Mouse (Mus musculus) intestine, embryonic 16.5 days (tissue): ENCODE data around the gene Msl3. TPM values are rescaled to one million over a fixed set of nuclear protein-coding genes. Genes with fewer than 3 reads are reported as not detected.
A peak's percentile ranks its signal among the peaks of the same experiment; 100 is the strongest.

Source experiments
- ATAC-seq: fragments of 200-750 bp; cut with Nextera tagmentation; 2 replicates; pipeline ENCODE4 v1.8.0; 2017; ENCODE audit warnings: moderate TSS enrichment, moderate library complexity
- H3K27ac ChIP-seq: fragments of 300-500 bp; sonication (generic); 2 replicates; pipeline ENCODE4 v1.5.1; 2014; ENCODE audit warnings: mild to moderate bottlenecking, low read length
- H3K27me3 ChIP-seq: fragments of 300-500 bp; sonication (generic); replicated peaks from 2 replicates; pipeline ENCODE4 v1.6.1; 2014; ENCODE audit warnings: low read length, control low read depth, mixed read lengths; ENCODE audit not compliant: control insufficient read depth, insufficient read depth
- H3K36me3 ChIP-seq: fragments of 300-500 bp; sonication (generic); 2 replicates; pipeline ENCODE4 v1.6.1; 2014; ENCODE audit warnings: low read length, control low read depth; ENCODE audit not compliant: control insufficient read depth, insufficient read depth
- H3K4me1 ChIP-seq: fragments of 300-500 bp; sonication (generic); 2 replicates; pipeline ENCODE4 v1.6.1; 2014; ENCODE audit warnings: low read length, control low read depth, mixed read lengths; ENCODE audit not compliant: control insufficient read depth, insufficient read depth
- H3K4me2 ChIP-seq: fragments of 300-500 bp; sonication (generic); 2 replicates; pipeline ENCODE4 v1.6.1; 2014; ENCODE audit warnings: low read depth, low read length, control low read depth
- H3K4me3 ChIP-seq: fragments of 300-500 bp; sonication (generic); 2 replicates; pipeline ENCODE4 v1.5.1; 2014; ENCODE audit warnings: mild to moderate bottlenecking, low read length
- H3K9ac ChIP-seq: fragments of 300-500 bp; sonication (generic); 2 replicates; pipeline ENCODE4 v1.6.1; 2014; ENCODE audit warnings: low read depth, low read length
- H3K9me3 ChIP-seq: fragments of 300-500 bp; sonication (generic); 2 replicates; pipeline ENCODE4 v1.6.1; 2016; ENCODE audit warnings: low read length, control low read depth; ENCODE audit not compliant: control insufficient read depth
- WGBS: fragments of 180-500 bp; shearing (Covaris S2); extraction: QIAGEN DNeasy Blood & Tissue Kit; methylation state at CpG from one replicate; pipeline ENCODE4 v1.1.7; 2014; 5-methylcytosine and 5-hydroxymethylcytosine counted together
- polyA plus RNA-seq: library from polyadenylated mRNA; unstranded; fragments of >200 nt; fragmentation: Nextera tagmentation; extraction: Ambion mirVana; gene quantifications from 2 replicates; pipeline ENCODE4 v1.2.1, GENCODE M21; 2015

The Msl3 gene
- polyA plus RNA-seq, 1 experiment from 2014 or later = 34.6 TPM

DNA sequence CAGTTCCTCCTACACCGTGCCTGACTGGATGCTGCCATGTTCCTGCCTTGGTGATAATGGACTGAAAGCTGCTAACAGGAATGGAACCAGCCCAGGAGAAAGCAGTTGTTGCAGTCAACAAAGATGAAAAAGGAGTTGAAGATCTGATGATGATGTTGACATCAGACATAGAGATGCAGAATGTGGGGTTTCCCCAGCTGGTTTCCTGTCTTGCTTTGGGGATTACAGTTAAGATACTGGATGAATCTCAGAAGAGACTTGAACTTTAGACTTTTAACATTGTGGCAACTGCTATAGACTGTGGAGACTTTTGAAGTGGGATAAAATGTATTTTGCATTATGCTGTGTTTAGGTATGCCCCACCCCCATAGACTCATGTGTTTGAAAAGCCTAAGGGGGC is 15.9 kb downstream of the Msl3 start:
- Histone ChIP-seq H3K27ac (no peak overlapping the region), H3K36me3 (no peaks in the 10 kb centered on the region), H3K9me3 (no peaks in the 10 kb centered on the region), H3K27me3 (no peaks in the 10 kb centered on the region; the same call in 1 of the 2 replicates), H3K9ac (no peak overlapping the region), H3K4me3 (no peak overlapping the region), H3K4me2 (no peak overlapping the region), H3K4me1 (no peaks in the 10 kb centered on the region)
- no peak for ATAC-seq
- 88% methylated on average over 1 of the region's 1 CpGs for WGBS

DNA sequence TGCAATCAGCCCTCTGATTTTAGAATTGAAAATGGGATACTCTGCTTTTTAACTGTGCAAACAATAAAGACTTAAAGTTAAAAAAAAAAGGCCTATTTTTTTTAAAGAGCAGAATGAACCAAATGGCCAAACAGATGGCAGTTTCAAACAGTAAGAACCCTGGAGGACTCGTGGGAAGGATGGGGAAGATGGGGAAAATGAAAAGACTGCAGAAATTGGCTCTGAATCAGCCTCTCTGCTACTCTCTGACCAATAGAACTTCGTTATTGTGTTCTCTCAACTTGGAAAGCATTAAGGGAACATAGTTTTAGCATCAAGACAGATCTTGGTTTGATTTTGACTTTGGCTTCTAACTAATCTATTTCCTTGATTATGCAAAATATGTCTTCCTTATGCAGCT is 24.4 kb downstream of the Msl3 start:
- H3K9me3 ChIP-seq = no peaks in the 10 kb centered on the region
- WGBS = 74% methylated on average over 2 of the region's 2 CpGs
- no peaks in the 10 kb centered on the region for H3K36me3 ChIP-seq
- no peak overlapping the region for H3K4me3 ChIP-seq
- no peak overlapping the region for H3K27ac ChIP-seq
- ATAC-seq = no peak
- H3K4me1 ChIP-seq = no peaks in the 10 kb centered on the region
- no peaks in the 10 kb centered on the region for H3K27me3 ChIP-seq
- H3K4me2 ChIP-seq = no peak overlapping the region
- H3K9ac ChIP-seq = no peak overlapping the region

DNA sequence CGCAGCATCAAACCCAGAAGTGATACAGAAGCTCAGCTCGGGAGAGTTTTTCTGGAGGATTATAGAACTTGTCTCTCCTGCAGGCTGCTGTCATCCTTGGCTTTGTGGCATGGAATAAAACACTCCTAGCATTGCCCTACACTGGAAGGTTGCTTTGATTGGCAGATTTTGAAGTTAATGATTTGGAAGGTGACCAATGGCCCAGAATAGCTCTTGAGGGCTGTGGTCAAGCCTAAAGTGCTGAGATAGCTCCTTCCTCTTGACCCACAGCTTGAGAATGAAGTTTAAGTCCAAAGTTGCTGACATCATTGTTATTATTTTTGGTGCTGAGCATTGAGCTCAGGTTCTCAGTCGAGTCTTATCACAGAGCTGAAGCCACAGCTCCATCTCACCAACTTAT is 26.0 kb downstream of the Msl3 start:
- no peak for ATAC-seq
- H3K9ac ChIP-seq = no peak overlapping the region
- no peaks in the 10 kb centered on the region for H3K27me3 ChIP-seq
- no peak overlapping the region for H3K4me3 ChIP-seq
- WGBS = 77% methylated on average over 3 of the region's 3 CpGs
- no peaks in the 10 kb centered on the region for H3K36me3 ChIP-seq
- no peak overlapping the region for H3K27ac ChIP-seq
- H3K4me1 ChIP-seq = no peaks in the 10 kb centered on the region
- H3K4me2 ChIP-seq = no peak overlapping the region
- no peaks in the 10 kb centered on the region for H3K9me3 ChIP-seq

DNA sequence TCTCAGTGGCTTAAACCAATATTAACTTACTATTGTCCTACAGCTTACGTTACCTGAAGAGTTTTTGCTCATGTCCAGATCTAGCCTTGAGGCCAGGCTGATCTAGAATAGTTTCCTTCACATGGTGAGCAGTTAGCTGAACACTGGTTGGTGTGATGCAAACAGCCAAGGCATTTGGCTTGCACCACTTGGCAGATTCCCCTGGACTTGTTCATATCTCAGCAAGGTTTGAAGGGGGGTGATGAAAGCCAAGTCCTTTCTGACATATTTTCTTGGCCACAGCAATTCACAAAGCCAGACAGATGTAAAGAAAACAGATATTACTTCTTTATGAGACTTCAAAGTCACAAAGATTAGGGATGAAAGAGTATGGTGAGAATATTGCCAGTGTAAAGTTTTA is 30.2 kb downstream of the Msl3 start:
- H3K9me3 ChIP-seq = no peaks in the 10 kb centered on the region
- 85% methylated on average over 1 of the region's 1 CpGs for WGBS
- no peak for ATAC-seq
- no peaks in the 10 kb centered on the region for H3K36me3 ChIP-seq
- H3K4me2 ChIP-seq = no peak overlapping the region
- H3K4me1 ChIP-seq = no peaks in the 10 kb centered on the region
- H3K27me3 ChIP-seq = no peaks in the 10 kb centered on the region
- no peak overlapping the region for H3K9ac ChIP-seq
- H3K27ac ChIP-seq = no peak overlapping the region
- no peak overlapping the region for H3K4me3 ChIP-seq

DNA sequence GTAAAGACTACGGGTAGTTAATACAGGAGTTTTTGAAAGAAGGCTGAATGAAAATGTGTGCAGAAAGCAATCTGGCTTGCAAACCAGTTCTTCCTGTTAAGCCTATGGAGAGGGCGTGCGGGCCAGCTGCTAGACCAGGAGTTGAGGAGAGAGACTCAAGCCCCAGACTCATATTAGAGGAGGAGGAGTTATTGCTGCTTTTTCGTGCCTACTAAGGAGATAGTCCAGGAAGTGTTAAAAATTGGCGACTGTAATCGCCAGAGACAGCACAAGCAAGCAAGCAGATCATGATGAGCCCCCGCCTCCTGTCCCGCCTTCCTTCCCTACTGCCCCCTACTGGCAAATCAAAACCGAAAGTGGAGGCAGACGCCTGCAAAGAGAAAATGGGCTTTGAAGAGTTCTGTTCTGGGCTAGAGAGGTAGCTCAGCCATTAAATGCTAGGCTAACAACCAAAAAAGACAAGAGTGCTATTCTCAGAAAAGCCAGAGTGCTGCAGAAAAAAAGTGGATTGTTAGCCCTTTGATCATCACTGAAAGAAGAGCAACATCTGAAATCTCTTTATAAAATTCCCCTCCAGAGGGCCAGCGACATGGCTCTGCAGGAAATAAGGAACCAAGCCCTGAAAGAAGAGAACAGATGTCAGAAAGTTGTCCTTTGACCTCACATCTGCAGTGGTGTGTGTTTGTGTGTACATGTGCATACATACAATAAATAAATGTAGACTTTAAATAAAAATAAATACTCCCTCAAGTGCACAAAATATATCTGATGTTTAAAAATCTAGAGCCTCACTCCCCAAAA is 33.9 kb downstream of the Msl3 start:
- H3K27ac ChIP-seq = 0 out of 2 replicates have a peak overlapping the region, but pooled peaks have one; percentile 3
- H3K36me3 ChIP-seq = no peaks in the 10 kb centered on the region
- ATAC-seq = peak; percentile 90
- no peaks in the 10 kb centered on the region for H3K27me3 ChIP-seq
- H3K9me3 ChIP-seq = no peaks in the 10 kb centered on the region
- peak overlapping the region; percentile 51 for H3K9ac ChIP-seq
- H3K4me1 ChIP-seq = no peaks in the 10 kb centered on the region
- 17% methylated on average over 11 of the region's 11 CpGs for WGBS
- peak overlapping the region; percentile 45 for H3K4me3 ChIP-seq
- H3K4me2 ChIP-seq = peak overlapping the region; percentile 34; the same call in 1 of the 2 replicates

Other genes with a start within 250 kb of the Msl3 start
- gene Frmpd4, start 96.7 kb downstream of the Msl3 start, polyA plus RNA-seq = 0.13 and 0.18 TPM in 2 replicates
- gene Arhgap6, start 121.2 kb upstream of the Msl3 start, polyA plus RNA-seq = 4.0 TPM in 2 replicates